Mouse (Mus musculus) midbrain, embryonic 16.5 days (tissue): ENCODE results near the gene Arhgap9. TPM values are rescaled to one million over a fixed set of nuclear protein-coding genes. Genes with fewer than 3 reads are reported as not detected.

ENCODE experiments used
- ATAC-seq: fragments of 200-750 bp; cut with Nextera tagmentation; 2 replicates; pipeline ENCODE4 v1.8.0; 2017; ENCODE audit warnings: moderate TSS enrichment
- H3K27ac ChIP-seq: fragments of 300-500 bp; sonication (generic); 2 replicates; pipeline ENCODE4 v1.5.1; 2014; ENCODE audit warnings: mild to moderate bottlenecking, low read length, mixed read lengths
- H3K27me3 ChIP-seq: fragments of 300-500 bp; sonication (generic); 2 replicates; pipeline ENCODE4 v1.6.1; 2014; ENCODE audit warnings: low read depth, low read length, mixed read lengths; ENCODE audit not compliant: control insufficient read depth, insufficient read depth
- H3K36me3 ChIP-seq: fragments of 300-500 bp; sonication (generic); 2 replicates; pipeline ENCODE4 v1.6.1; 2014; ENCODE audit warnings: mild to moderate bottlenecking, low read length, moderate library complexity, mixed read lengths; ENCODE audit not compliant: control insufficient read depth, insufficient read depth
- H3K4me1 ChIP-seq: fragments of 300-500 bp; sonication (generic); 2 replicates; pipeline ENCODE4 v1.6.1; 2014; ENCODE audit warnings: mild to moderate bottlenecking, low read length, mixed read lengths; ENCODE audit not compliant: control insufficient read depth, insufficient read depth
- H3K4me2 ChIP-seq: fragments of 300-500 bp; sonication (generic); 2 replicates; pipeline ENCODE4 v1.6.1; 2014; ENCODE audit warnings: mild to moderate bottlenecking, low read length, mixed read lengths
- H3K4me3 ChIP-seq: fragments of 300-500 bp; sonication (generic); 2 replicates; pipeline ENCODE4 v1.5.1; 2014; ENCODE audit warnings: low read depth, mild to moderate bottlenecking, low read length, moderate library complexity, mixed read lengths
- H3K9ac ChIP-seq: fragments of 300-500 bp; sonication (generic); 2 replicates; pipeline ENCODE4 v1.6.1; 2014; ENCODE audit warnings: low read depth, low read length, mixed read lengths
- H3K9me3 ChIP-seq: fragments of 300-500 bp; sonication (generic); replicated peaks from 2 replicates; pipeline ENCODE4 v1.6.1; 2014; ENCODE audit warnings: mild to moderate bottlenecking, low read length, mixed read lengths; ENCODE audit not compliant: control insufficient read depth, poor library complexity, severe bottlenecking
- WGBS: fragments of 180-500 bp; shearing (Covaris S2); extraction: QIAGEN DNeasy Blood & Tissue Kit; methylation state at CpG from one replicate; pipeline ENCODE4 v1.1.7; 2014; 5-methylcytosine and 5-hydroxymethylcytosine counted together
- polyA plus RNA-seq: library from polyadenylated mRNA; unstranded; fragments of >200 nt; fragmentation: Nextera tagmentation; extraction: Ambion mirVana; gene quantifications from 2 replicates; pipeline ENCODE4 v1.2.1, GENCODE M21; 2015

Gene Arhgap9
- polyA plus RNA-seq, 1 experiment from 2014 or later = 0.75 TPM

GRCm38 (mm10) chr10:127325454-127326016 lies 3.8 kb downstream of the Arhgap9 start:
- H3K27ac ChIP-seq = no peak overlapping the region
- H3K9ac ChIP-seq = no peak overlapping the region
- peaks cover 7% of the 10 kb centered on the region for H3K4me1 ChIP-seq
- no peaks in the 10 kb centered on the region for H3K9me3 ChIP-seq
- H3K4me3 ChIP-seq = no peak overlapping the region
- WGBS = 36% methylated on average over 14 of the region's 14 CpGs
- no peaks in the 10 kb centered on the region for H3K36me3 ChIP-seq
- peak overlapping the region; percentile 62; the same call in 1 of the 2 replicates for H3K4me2 ChIP-seq
- peaks cover 61% of the 10 kb centered on the region for H3K27me3 ChIP-seq
- no peak for ATAC-seq

GRCm38 (mm10) chr10:127326017-127326801 lies 4.4 kb downstream of the Arhgap9 start:
- H3K4me2 ChIP-seq = peak overlapping the region; percentile 62
- H3K36me3 ChIP-seq = no peaks in the 10 kb centered on the region
- H3K4me1 ChIP-seq = peaks cover 7% of the 10 kb centered on the region
- WGBS = under 1% methylated on average over 54 of the region's 54 CpGs
- H3K4me3 ChIP-seq = peak overlapping the region; percentile 32
- no peak overlapping the region for H3K27ac ChIP-seq
- no peaks in the 10 kb centered on the region for H3K9me3 ChIP-seq
- no peak for ATAC-seq
- peaks cover 61% of the 10 kb centered on the region for H3K27me3 ChIP-seq
- H3K9ac ChIP-seq = peak overlapping the region; percentile 0

- H3K4me1 ChIP-seq = peaks cover 7% of the 10 kb centered on the region
- peak overlapping the region; percentile 32 for H3K4me3 ChIP-seq
- H3K36me3 ChIP-seq = no peaks in the 10 kb centered on the region
- no peaks in the 10 kb centered on the region for H3K9me3 ChIP-seq
- no peak for ATAC-seq
- H3K27ac ChIP-seq = no peak overlapping the region
- H3K27me3 ChIP-seq = peaks cover 61% of the 10 kb centered on the region
- H3K4me2 ChIP-seq = peak overlapping the region; percentile 62
- 6% methylated on average over 29 of the region's 29 CpGs for WGBS
- 0 out of 2 replicates have a peak overlapping the region, but pooled peaks have one; percentile 0 for H3K9ac ChIP-seq
Observed at GRCm38 (mm10) chr10:127326828-127327227, 5.1 kb downstream of the Arhgap9 start.

DNA sequence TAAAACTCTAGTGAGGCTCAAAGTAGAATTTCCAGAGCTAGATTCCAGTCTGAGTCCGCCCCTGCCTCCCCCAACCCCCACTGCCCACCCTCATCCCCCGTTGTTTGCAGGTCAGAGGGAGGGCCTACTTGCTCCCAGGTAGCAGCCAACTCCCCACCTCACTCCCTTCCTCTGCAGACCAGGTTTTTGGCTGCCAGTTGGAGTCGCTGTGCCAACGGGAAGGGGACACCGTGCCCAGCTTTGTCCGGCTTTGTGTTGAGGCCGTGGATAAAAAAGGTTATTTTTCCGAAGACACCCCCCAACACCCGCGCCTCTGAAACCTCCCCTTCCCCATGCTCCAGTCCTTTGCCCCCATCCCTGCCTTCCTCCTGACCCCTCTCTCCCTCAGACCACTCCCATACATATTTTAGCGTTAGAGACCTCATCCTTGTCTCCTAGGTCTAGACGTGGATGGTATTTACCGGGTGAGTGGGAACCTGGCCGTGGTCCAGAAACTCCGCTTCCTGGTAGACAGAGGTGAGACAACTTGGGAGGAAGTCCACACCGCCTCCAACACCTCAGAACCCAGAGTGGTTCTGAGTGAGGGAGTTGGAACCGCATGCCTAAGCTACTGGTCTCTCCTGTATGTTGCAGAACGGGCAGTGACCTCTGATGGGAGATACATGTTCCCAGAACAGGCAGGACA lies 5.8 kb downstream of the Arhgap9 start:
- Histone ChIP-seq H3K27ac (no peak overlapping the region), H3K9me3 (no peaks in the 10 kb centered on the region), H3K27me3 (peaks cover 61% of the 10 kb centered on the region), H3K36me3 (no peaks in the 10 kb centered on the region), H3K4me1 (peaks cover 7% of the 10 kb centered on the region), H3K4me3 (no peak overlapping the region), H3K4me2 (no peak overlapping the region), H3K9ac (no peak overlapping the region)
- ATAC-seq = no peak
- 48% methylated on average over 18 of the region's 18 CpGs for WGBS

GRCm38 (mm10) chr10:127330212-127330611 lies 8.4 kb downstream of the Arhgap9 start:
- Histone ChIP-seq H3K4me1 (peaks cover 7% of the 10 kb centered on the region), H3K9me3 (no peaks in the 10 kb centered on the region), H3K9ac (no peak overlapping the region), H3K4me2 (no peak overlapping the region), H3K36me3 (no peaks in the 10 kb centered on the region), H3K4me3 (no peak overlapping the region), H3K27me3 (peaks cover 37% of the 10 kb centered on the region), H3K27ac (no peak overlapping the region)
- no peak for ATAC-seq
- WGBS = 88% methylated on average over 5 of the region's 7 CpGs

- H3K9me3 ChIP-seq = no peaks in the 10 kb centered on the region
- no peak for ATAC-seq
- WGBS = 32% methylated on average over 29 of the region's 31 CpGs
- peak overlapping the region; percentile 50; the same call in 1 of the 2 replicates for H3K9ac ChIP-seq
- H3K4me2 ChIP-seq = peak overlapping the region; percentile 45
- no peak overlapping the region for H3K27ac ChIP-seq
- no peaks in the 10 kb centered on the region for H3K4me1 ChIP-seq
- H3K4me3 ChIP-seq = peak overlapping the region; percentile 30
- no peaks in the 10 kb centered on the region for H3K36me3 ChIP-seq
- H3K27me3 ChIP-seq = peaks cover 23% of the 10 kb centered on the region
Observed at GRCm38 (mm10) chr10:127332211-127332874, 10.6 kb downstream of the Arhgap9 start.

- H3K9me3 ChIP-seq = no peaks in the 10 kb centered on the region
- ATAC-seq = no peak
Observed at GRCm38 (mm10) chr10:127333152-127333551, 11.4 kb downstream of the Arhgap9 start.

GRCm38 (mm10) chr10:127335271-127335670 lies 13.5 kb downstream of the Arhgap9 start:
- no peaks in the 10 kb centered on the region for H3K36me3 ChIP-seq
- no peak for ATAC-seq
- H3K4me1 ChIP-seq = peaks cover 14% of the 10 kb centered on the region
- 62% methylated on average over 1 of the region's 1 CpGs for WGBS
- H3K27ac ChIP-seq = no peak overlapping the region
- H3K9me3 ChIP-seq = no peaks in the 10 kb centered on the region
- H3K4me2 ChIP-seq = no peak overlapping the region
- H3K4me3 ChIP-seq = no peak overlapping the region
- no peak overlapping the region for H3K9ac ChIP-seq
- H3K27me3 ChIP-seq = peaks cover 9% of the 10 kb centered on the region

More at GRCm38 (mm10) chr10:127333152-127333551, 11.4 kb downstream of the Arhgap9 start:
- no peaks in the 10 kb centered on the region for H3K36me3 ChIP-seq
- H3K4me2 ChIP-seq = no peak overlapping the region
- H3K9ac ChIP-seq = no peak overlapping the region
- H3K4me1 ChIP-seq = no peaks in the 10 kb centered on the region
- H3K27ac ChIP-seq = no peak overlapping the region
- H3K4me3 ChIP-seq = no peak overlapping the region
- peaks cover 15% of the 10 kb centered on the region for H3K27me3 ChIP-seq
- 67% methylated on average over 5 of the region's 5 CpGs for WGBS
